Mouse (Mus musculus) spleen, postnatal 4 days (tissue): ENCODE results near the gene Chd1l.

Experiments used
- DNase-seq, 2 experiments: peaks; one replicate each; pipeline ENCODE4 v3.0.0; 2022; ENCODE audit warnings: low spot score in 2 of 2

Chd1l gene

GRCm38 (mm10) chr3:97525458-97525857, 84.5 kb downstream of the Chd1l start:
- no peak for DNase-seq

DNA sequence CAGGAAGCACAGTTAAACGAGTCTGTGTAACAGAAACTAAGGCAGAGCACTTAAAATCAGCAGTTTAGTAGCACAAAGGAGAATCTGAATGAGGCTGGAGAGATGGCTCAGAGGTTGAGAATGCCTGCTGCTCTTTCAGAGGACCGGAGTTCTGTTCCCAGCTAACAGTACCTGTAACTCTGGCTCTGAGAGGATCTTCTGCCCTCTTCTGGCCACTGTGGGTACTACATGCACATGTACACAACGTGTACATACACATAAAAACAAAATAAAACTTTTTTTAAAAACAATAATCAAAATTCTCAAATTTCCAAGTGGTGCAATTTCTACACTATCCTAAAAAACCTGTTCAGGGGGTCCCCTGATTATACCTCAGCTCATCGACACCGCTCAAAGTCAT, 85.2 kb downstream of the Chd1l start:
- peak; percentile 18 to 65 for DNase-seq

- DNase-seq, result no peak
Observed at GRCm38 (mm10) chr3:97521946-97522731, 87.9 kb downstream of the Chd1l start.

DNA sequence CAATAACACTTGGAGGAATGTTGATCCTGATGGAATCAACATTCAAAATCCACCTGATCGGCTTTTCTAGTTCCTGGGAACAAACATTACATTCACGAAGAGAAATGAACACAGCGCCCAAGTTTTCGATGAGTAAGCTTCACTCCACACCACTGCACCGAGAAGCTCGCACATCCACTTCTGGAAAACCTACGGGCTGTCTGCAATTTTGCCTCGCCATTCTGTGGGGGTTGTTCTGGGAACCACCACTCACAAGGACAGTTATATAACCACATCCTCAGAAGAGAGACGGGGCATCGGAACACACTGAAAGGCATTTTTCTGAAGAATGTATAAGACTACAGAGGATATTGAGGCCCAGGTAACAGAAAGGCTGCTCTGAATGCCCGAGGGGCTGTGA, 90.1 kb downstream of the Chd1l start:
- DNase-seq, result no peak

GRCm38 (mm10) chr3:97512296-97512695, 97.7 kb downstream of the Chd1l start:
- no peak for DNase-seq
